Mouse (Mus musculus) pancreas, adult 10 weeks (tissue): ENCODE results near the gene Lypd8. TPM values are rescaled to one million over a fixed set of nuclear protein-coding genes. Genes with fewer than 3 reads are reported as not detected.

Experiments
- polyA plus RNA-seq: library from polyadenylated mRNA; stranded (reverse); fragments of 350-450 nt; fragmentation: Illumina TruSeq; extraction: RNeasy Lipid Tissue Mini Kit (QIAGEN cat#74804); gene quantifications from one replicate; pipeline ENCODE4 v1.2.3, GENCODE M21; 2015; ENCODE audit warnings: low read depth, low replicate concordance; ENCODE audit not compliant: insufficient read depth

Gene Lypd8
- polyA plus RNA-seq, result not detected

GRCm38 (mm10) chr11:58378763-58379278, at the start of gene Lypd8:
Gene Lypd8, plus strand, starts transcription at chr11:58379043.

GRCm38 (mm10) chr11:58330276-58331148, 48.3 kb upstream of the Lypd8 start, which contains the start of the genes Zfp672 and Sh3bp5l:
Gene Zfp672, minus strand, starts transcription at chr11:58330339.
Gene Sh3bp5l, plus strand, starts transcription at chr11:58330724.

GRCm38 (mm10) chr11:58420815-58421214, 42.0 kb downstream of the Lypd8 start, which contains the start of gene 1810065E05Rik:
Gene 1810065E05Rik, plus strand, starts transcription at chr11:58421111.

GRCm38 (mm10) chr11:58432259-58432658, 53.4 kb downstream of the Lypd8 start, which contains the start of gene Gm12253:
Gene Gm12253, plus strand, starts transcription at chr11:58432559.

Other genes with a start within 250 kb of the Lypd8 start
- gene Gemin5, start 210.5 kb upstream of the Lypd8 start, polyA plus RNA-seq, result 1.6 TPM
- gene Mrpl22, start 207.4 kb upstream of the Lypd8 start, polyA plus RNA-seq, result 8.8 TPM
- 8.3 TPM for gene Igtp, start 179.5 kb upstream of the Lypd8 start, polyA plus RNA-seq
- gene Irgm2, start 179.4 kb upstream of the Lypd8 start, polyA plus RNA-seq, result 6.7 TPM
- gene 4930438A08Rik, start 104.2 kb upstream of the Lypd8 start, polyA plus RNA-seq, result not detected
- 19.3 TPM for gene Zfp692, start 72.0 kb upstream of the Lypd8 start, polyA plus RNA-seq
- gene Zfp672, start 48.7 kb upstream of the Lypd8 start, polyA plus RNA-seq, result 11.3 TPM
- gene Sh3bp5l, start 48.3 kb upstream of the Lypd8 start, polyA plus RNA-seq, result 5.0 TPM
- gene 1810065E05Rik, start 42.1 kb downstream of the Lypd8 start, polyA plus RNA-seq, result not detected
- gene Gm12253, start 53.5 kb downstream of the Lypd8 start, polyA plus RNA-seq, result not detected
- gene Lypd9, start 73.9 kb downstream of the Lypd8 start, polyA plus RNA-seq, result not detected
- not detected for gene Olfr30, start 83.2 kb downstream of the Lypd8 start, polyA plus RNA-seq
- not detected for gene Olfr332, start 113.5 kb downstream of the Lypd8 start, polyA plus RNA-seq
- not detected for gene Olfr331, start 123.5 kb downstream of the Lypd8 start, polyA plus RNA-seq
- not detected for gene Olfr330, start 155.8 kb downstream of the Lypd8 start, polyA plus RNA-seq
- gene Olfr329-ps, start 167.4 kb downstream of the Lypd8 start, polyA plus RNA-seq, result not detected
- not detected for gene Olfr328, start 176.6 kb downstream of the Lypd8 start, polyA plus RNA-seq
- gene Olfr224, start 191.5 kb downstream of the Lypd8 start, polyA plus RNA-seq, result not detected
- not detected for gene Olfr325, start 198.7 kb downstream of the Lypd8 start, polyA plus RNA-seq
- gene Olfr324, start 216.1 kb downstream of the Lypd8 start, polyA plus RNA-seq, result not detected
- gene 2210407C18Rik, start 237.0 kb downstream of the Lypd8 start, polyA plus RNA-seq, result not detected